In the genomic region with DNA sequence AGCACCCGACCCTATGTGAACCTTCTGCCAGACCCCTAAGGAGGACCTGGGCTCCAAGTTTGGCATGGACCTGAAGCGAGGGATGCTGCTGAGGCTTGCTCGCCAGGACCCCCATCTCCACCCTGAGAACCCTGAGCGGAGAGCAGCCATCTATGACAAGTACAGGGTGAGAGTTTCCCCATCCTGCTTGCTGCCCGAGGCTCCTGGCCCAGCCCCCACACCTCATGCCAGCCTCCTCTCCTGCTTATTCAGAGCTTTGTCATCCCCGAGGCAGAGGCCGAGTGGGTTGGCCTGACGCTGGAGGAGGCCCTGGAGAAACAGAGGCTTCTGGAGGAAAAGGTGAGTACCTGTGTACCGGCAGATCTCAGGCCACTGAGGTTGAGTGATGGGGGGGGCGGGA, we compare ENCODE assay signal across 20 mouse cellular contexts. TPM values are rescaled to one million over a fixed set of nuclear protein-coding genes. Genes with fewer than 3 reads are reported as not detected.
DNase-seq lines count a peak whose midpoint lies in the region; ATAC-seq lines count a peak whose summit lies in the region.
"Had no signal": no experiment of that assay in that cellular context is flagged by ENCODE, and none has a peak within 500 bp of the region (broad histone marks: within the 10 kb centered on the region; RNA-seq: fewer than 3 reads in every experiment).

No protein-coding gene starts in this region.

- peak overlapping the region; percentile 95; the same call in 1 of the 2 replicates for H3K4me3 ChIP-seq in forebrain, embryonic 10.5 days
- H3K4me3 ChIP-seq in forebrain, embryonic 11.5 days (ENCODE audit: low read depth, low read length) = no peak overlapping the region
- no peak overlapping the region for H3K4me3 ChIP-seq in limb, embryonic 12.5 days (replicated peaks)
- no peak overlapping the region for H3K4me3 ChIP-seq in limb, embryonic 10.5 days
- H3K4me3 ChIP-seq in midbrain, embryonic 11.5 days (ENCODE audit: low read depth, low read length) = peak overlapping the region; percentile 3; the same call in 1 of the 2 replicates
- no peak overlapping the region for H3K4me3 ChIP-seq in midbrain, embryonic 15.5 days
- peak overlapping the region; percentile 98; the same call in 1 of the 2 replicates for H3K4me3 ChIP-seq in embryonic facial prominence, embryonic 10.5 days

- no peaks in the 10 kb centered on the region; the same call in 1 of the 2 replicates for H3K27me3 ChIP-seq in forebrain, embryonic 10.5 days (ENCODE audit: poor library complexity, severe bottlenecking)
- H3K27me3 ChIP-seq in forebrain, embryonic 11.5 days (ENCODE audit: control insufficient read depth, insufficient read depth, low read length) = no peaks in the 10 kb centered on the region
- H3K27me3 ChIP-seq in limb, embryonic 12.5 days = no peaks in the 10 kb centered on the region
- H3K27me3 ChIP-seq in limb, embryonic 10.5 days (ENCODE audit: low read depth, poor library complexity, severe bottlenecking) = no peaks in the 10 kb centered on the region; the same call in 1 of the 2 replicates
- 0 out of 2 replicates have a peak, but pooled peaks cover 2% of the 10 kb centered on the region for H3K27me3 ChIP-seq in midbrain, embryonic 11.5 days (ENCODE audit: control insufficient read depth, insufficient read depth, low read length)
- H3K27me3 ChIP-seq in midbrain, embryonic 15.5 days (replicated peaks) = no peaks in the 10 kb centered on the region
- no peaks in the 10 kb centered on the region for H3K27me3 ChIP-seq in embryonic facial prominence, embryonic 10.5 days (replicated peaks; ENCODE audit: low read depth, poor library complexity, severe bottlenecking)
- H3K27me3 ChIP-seq: CH12.LX; embryonic facial prominence, embryonic 15.5 days; forebrain, embryonic 12.5 days; intestine, embryonic 15.5 days had no signal

- WGBS in forebrain, embryonic 10.5 days = 91% methylated on average over 10 of the region's 10 CpGs
- WGBS in forebrain, embryonic 11.5 days = 94% methylated on average over 10 of the region's 10 CpGs
- WGBS in limb, embryonic 12.5 days = 91% methylated on average over 10 of the region's 10 CpGs
- WGBS in limb, embryonic 10.5 days = 93% methylated on average over 10 of the region's 10 CpGs
- WGBS in midbrain, embryonic 11.5 days = 89% methylated on average over 10 of the region's 10 CpGs
- 92% methylated on average over 10 of the region's 10 CpGs for WGBS in midbrain, embryonic 15.5 days
- WGBS in embryonic facial prominence, embryonic 10.5 days = 90% methylated on average over 10 of the region's 10 CpGs

- ATAC-seq in forebrain, embryonic 11.5 days (replicated peaks; ENCODE audit: low FRiP score) = no peak
- ATAC-seq in limb, embryonic 12.5 days (ENCODE audit: insufficient number of reproducible peaks, insufficient read depth, low FRiP score, low TSS enrichment, low read depth) = no peak
- no peak for ATAC-seq in midbrain, embryonic 11.5 days (ENCODE audit: low FRiP score)
- ATAC-seq in midbrain, embryonic 15.5 days (replicated peaks) = no peak
- ATAC-seq: intestine, embryonic 15.5 days had no signal

- H3K9ac ChIP-seq in forebrain, embryonic 11.5 days (ENCODE audit: low read length) = no peak overlapping the region
- H3K9ac ChIP-seq in limb, embryonic 12.5 days (replicated peaks) = no peak overlapping the region
- H3K9ac ChIP-seq in midbrain, embryonic 11.5 days (ENCODE audit: low read length) = no peak overlapping the region
- no peak overlapping the region for H3K9ac ChIP-seq in midbrain, embryonic 15.5 days

- no peak for DNase-seq in forebrain, embryonic 10.5 days (ENCODE audit: extremely low spot score, low spot score)
- DNase-seq in forebrain, embryonic 11.5 days (ENCODE audit: low spot score) = no peak
- DNase-seq in limb, embryonic 10.5 days (ENCODE audit: low spot score) = no peak
- no peak for DNase-seq in midbrain, embryonic 11.5 days (ENCODE audit: low spot score, missing footprints)
- DNase-seq in embryonic facial prominence, embryonic 10.5 days (ENCODE audit: low spot score) = no peak
- DNase-seq: adrenal gland, adult 2 months; adrenal gland, postnatal 25 days; cerebellum, adult 9-10 months; gastrocnemius, adult 2 months; gastrocnemius, postnatal 25 days; heart, postnatal 4 days had no signal

- no peak overlapping the region for H3K4me2 ChIP-seq in forebrain, embryonic 11.5 days (ENCODE audit: low read depth, low read length, severe bottlenecking)
- H3K4me2 ChIP-seq in limb, embryonic 12.5 days = 0 out of 2 replicates have a peak overlapping the region, but pooled peaks have one; percentile 1
- no peak overlapping the region for H3K4me2 ChIP-seq in midbrain, embryonic 11.5 days
- H3K4me2 ChIP-seq in midbrain, embryonic 15.5 days = no peak overlapping the region

- no peak overlapping the region for H3K27ac ChIP-seq in forebrain, embryonic 10.5 days
- H3K27ac ChIP-seq in forebrain, embryonic 11.5 days (ENCODE audit: low read depth, low read length) = no peak overlapping the region
- H3K27ac ChIP-seq in limb, embryonic 12.5 days = no peak overlapping the region
- no peak overlapping the region for H3K27ac ChIP-seq in limb, embryonic 10.5 days
- no peak overlapping the region for H3K27ac ChIP-seq in midbrain, embryonic 11.5 days (ENCODE audit: low read depth, low read length)
- no peak overlapping the region for H3K27ac ChIP-seq in midbrain, embryonic 15.5 days
- no peak overlapping the region for H3K27ac ChIP-seq in embryonic facial prominence, embryonic 10.5 days (replicated peaks)
- H3K27ac ChIP-seq: embryonic facial prominence, embryonic 15.5 days; forebrain, embryonic 12.5 days; gastrocnemius, adult 2 months; heart, embryonic 13.5 days; hindbrain, embryonic 14.5 days; intestine, embryonic 15.5 days had no signal

- H3K4me1 ChIP-seq in forebrain, embryonic 10.5 days = peaks cover 28% of the 10 kb centered on the region
- H3K4me1 ChIP-seq in forebrain, embryonic 11.5 days (replicated peaks; ENCODE audit: control insufficient read depth, insufficient read depth, low read length) = peaks cover 7% of the 10 kb centered on the region
- peaks cover 11% of the 10 kb centered on the region for H3K4me1 ChIP-seq in limb, embryonic 12.5 days (replicated peaks)
- peaks cover 23% of the 10 kb centered on the region for H3K4me1 ChIP-seq in limb, embryonic 10.5 days
- H3K4me1 ChIP-seq in midbrain, embryonic 11.5 days (ENCODE audit: control insufficient read depth, insufficient read depth, low read length) = peaks cover 10% of the 10 kb centered on the region
- H3K4me1 ChIP-seq in midbrain, embryonic 15.5 days = peaks cover 16% of the 10 kb centered on the region
- peaks cover 27% of the 10 kb centered on the region for H3K4me1 ChIP-seq in embryonic facial prominence, embryonic 10.5 days

- H3K36me3 ChIP-seq in forebrain, embryonic 10.5 days (replicated peaks) = peaks cover 58% of the 10 kb centered on the region
- H3K36me3 ChIP-seq in forebrain, embryonic 11.5 days (ENCODE audit: control insufficient read depth, insufficient read depth, low read length) = peaks cover 6% of the 10 kb centered on the region; the same call in 1 of the 2 replicates
- H3K36me3 ChIP-seq in limb, embryonic 12.5 days = peaks cover 53% of the 10 kb centered on the region
- H3K36me3 ChIP-seq in limb, embryonic 10.5 days = peaks cover 58% of the 10 kb centered on the region
- peaks cover 22% of the 10 kb centered on the region for H3K36me3 ChIP-seq in midbrain, embryonic 11.5 days (ENCODE audit: control insufficient read depth, insufficient read depth, low read length)
- H3K36me3 ChIP-seq in midbrain, embryonic 15.5 days (replicated peaks) = peaks cover 26% of the 10 kb centered on the region
- H3K36me3 ChIP-seq in embryonic facial prominence, embryonic 10.5 days (replicated peaks) = peaks cover 54% of the 10 kb centered on the region

- no peaks in the 10 kb centered on the region for H3K9me3 ChIP-seq in forebrain, embryonic 10.5 days
- no peaks in the 10 kb centered on the region for H3K9me3 ChIP-seq in forebrain, embryonic 11.5 days (ENCODE audit: control insufficient read depth, low read length)
- H3K9me3 ChIP-seq in limb, embryonic 12.5 days = no peaks in the 10 kb centered on the region
- H3K9me3 ChIP-seq in limb, embryonic 10.5 days (replicated peaks) = no peaks in the 10 kb centered on the region
- no peaks in the 10 kb centered on the region for H3K9me3 ChIP-seq in midbrain, embryonic 11.5 days (ENCODE audit: control insufficient read depth, low read length)
- H3K9me3 ChIP-seq in midbrain, embryonic 15.5 days = no peaks in the 10 kb centered on the region
- H3K9me3 ChIP-seq in embryonic facial prominence, embryonic 10.5 days = no peaks in the 10 kb centered on the region
- H3K9me3 ChIP-seq: embryonic facial prominence, embryonic 15.5 days; forebrain, embryonic 12.5 days; heart, embryonic 13.5 days; intestine, embryonic 15.5 days had no signal

RNA-seq across cellular contexts. Expression of gene Mrpl28, which starts 1.9 kb away (rescaled TPM):
- 318 and 342 TPM in 2 replicates for polyA plus RNA-seq in forebrain, embryonic 10.5 days (2016; fragmentation: Nextera tagmentation; extraction: Ambion mirVana)
- polyA plus RNA-seq in forebrain, embryonic 11.5 days (2014; fragmentation: Nextera tagmentation; extraction: Ambion mirVana) = 273 and 285 TPM in 2 replicates
- polyA plus RNA-seq in limb, embryonic 12.5 days (2016; fragmentation: Nextera tagmentation; extraction: Ambion mirVana) = 203 and 218 TPM in 2 replicates
- 302 and 336 TPM in 2 replicates for polyA plus RNA-seq in limb, embryonic 10.5 days (2016; fragmentation: Nextera tagmentation; extraction: Ambion mirVana)
- 256 and 275 TPM in 2 replicates for polyA plus RNA-seq in midbrain, embryonic 11.5 days (2014; fragmentation: Nextera tagmentation; extraction: Ambion mirVana)
- polyA plus RNA-seq in midbrain, embryonic 15.5 days (2015; fragmentation: Nextera tagmentation; extraction: Ambion mirVana) = 172 and 179 TPM in 2 replicates
- 289 and 299 TPM in 2 replicates for polyA plus RNA-seq in embryonic facial prominence, embryonic 10.5 days (2016; fragmentation: Nextera tagmentation; extraction: Ambion mirVana)

RNA-seq across cellular contexts. Expression of gene Tmem8, which starts 12.1 kb away (rescaled TPM):
- polyA plus RNA-seq in forebrain, embryonic 10.5 days (2016; fragmentation: Nextera tagmentation; extraction: Ambion mirVana) = 1.7 and 1.8 TPM in 2 replicates
- polyA plus RNA-seq in forebrain, embryonic 11.5 days (2014; fragmentation: Nextera tagmentation; extraction: Ambion mirVana) = 1.2 and 1.3 TPM in 2 replicates
- polyA plus RNA-seq in limb, embryonic 12.5 days (2016; fragmentation: Nextera tagmentation; extraction: Ambion mirVana) = 0.55 and 0.87 TPM in 2 replicates
- 0.53 and 0.56 TPM in 2 replicates for polyA plus RNA-seq in limb, embryonic 10.5 days (2016; fragmentation: Nextera tagmentation; extraction: Ambion mirVana)
- polyA plus RNA-seq in midbrain, embryonic 11.5 days (2014; fragmentation: Nextera tagmentation; extraction: Ambion mirVana) = 1.1 and 1.3 TPM in 2 replicates
- polyA plus RNA-seq in midbrain, embryonic 15.5 days (2015; fragmentation: Nextera tagmentation; extraction: Ambion mirVana) = 4.0 and 4.6 TPM in 2 replicates
- polyA plus RNA-seq in embryonic facial prominence, embryonic 10.5 days (2016; fragmentation: Nextera tagmentation; extraction: Ambion mirVana) = 1.2 TPM in 2 replicates

RNA-seq across cellular contexts. Expression of gene Axin1, which starts 13.3 kb away (rescaled TPM):
- polyA plus RNA-seq in forebrain, embryonic 10.5 days (2016; fragmentation: Nextera tagmentation; extraction: Ambion mirVana) = 8.4 and 10.5 TPM in 2 replicates
- polyA plus RNA-seq in forebrain, embryonic 11.5 days (2014; fragmentation: Nextera tagmentation; extraction: Ambion mirVana) = 19.1 and 24.9 TPM in 2 replicates
- polyA plus RNA-seq in limb, embryonic 12.5 days (2016; fragmentation: Nextera tagmentation; extraction: Ambion mirVana) = 12.5 and 28.3 TPM in 2 replicates
- 11.5 and 14.2 TPM in 2 replicates for polyA plus RNA-seq in limb, embryonic 10.5 days (2016; fragmentation: Nextera tagmentation; extraction: Ambion mirVana)
- polyA plus RNA-seq in midbrain, embryonic 11.5 days (2014; fragmentation: Nextera tagmentation; extraction: Ambion mirVana) = 11.4 and 12.7 TPM in 2 replicates
- polyA plus RNA-seq in midbrain, embryonic 15.5 days (2015; fragmentation: Nextera tagmentation; extraction: Ambion mirVana) = 23.5 and 27.8 TPM in 2 replicates
- polyA plus RNA-seq in embryonic facial prominence, embryonic 10.5 days (2016; fragmentation: Nextera tagmentation; extraction: Ambion mirVana) = 9.5 and 12.4 TPM in 2 replicates

RNA-seq across cellular contexts. Expression of gene Nme4, which starts 29.8 kb away (rescaled TPM):
- 126 and 138 TPM in 2 replicates for polyA plus RNA-seq in forebrain, embryonic 10.5 days (2016; fragmentation: Nextera tagmentation; extraction: Ambion mirVana)
- polyA plus RNA-seq in forebrain, embryonic 11.5 days (2014; fragmentation: Nextera tagmentation; extraction: Ambion mirVana) = 74.6 and 89.6 TPM in 2 replicates
- 124 and 132 TPM in 2 replicates for polyA plus RNA-seq in limb, embryonic 12.5 days (2016; fragmentation: Nextera tagmentation; extraction: Ambion mirVana)
- polyA plus RNA-seq in limb, embryonic 10.5 days (2016; fragmentation: Nextera tagmentation; extraction: Ambion mirVana) = 163 and 186 TPM in 2 replicates
- polyA plus RNA-seq in midbrain, embryonic 11.5 days (2014; fragmentation: Nextera tagmentation; extraction: Ambion mirVana) = 51.5 and 57.7 TPM in 2 replicates
- 24.7 and 25.1 TPM in 2 replicates for polyA plus RNA-seq in midbrain, embryonic 15.5 days (2015; fragmentation: Nextera tagmentation; extraction: Ambion mirVana)
- 145 and 159 TPM in 2 replicates for polyA plus RNA-seq in embryonic facial prominence, embryonic 10.5 days (2016; fragmentation: Nextera tagmentation; extraction: Ambion mirVana)

RNA-seq across cellular contexts. Expression of gene Decr2, which starts 35.1 kb away (rescaled TPM):
- 23.5 and 24.7 TPM in 2 replicates for polyA plus RNA-seq in forebrain, embryonic 10.5 days (2016; fragmentation: Nextera tagmentation; extraction: Ambion mirVana)
- polyA plus RNA-seq in forebrain, embryonic 11.5 days (2014; fragmentation: Nextera tagmentation; extraction: Ambion mirVana) = 22.5 and 24.6 TPM in 2 replicates
- polyA plus RNA-seq in limb, embryonic 12.5 days (2016; fragmentation: Nextera tagmentation; extraction: Ambion mirVana) = 29.4 and 31.7 TPM in 2 replicates
- 23.0 and 26.3 TPM in 2 replicates for polyA plus RNA-seq in limb, embryonic 10.5 days (2016; fragmentation: Nextera tagmentation; extraction: Ambion mirVana)
- 17.0 and 18.1 TPM in 2 replicates for polyA plus RNA-seq in midbrain, embryonic 11.5 days (2014; fragmentation: Nextera tagmentation; extraction: Ambion mirVana)
- polyA plus RNA-seq in midbrain, embryonic 15.5 days (2015; fragmentation: Nextera tagmentation; extraction: Ambion mirVana) = 34.2 and 36.3 TPM in 2 replicates
- polyA plus RNA-seq in embryonic facial prominence, embryonic 10.5 days (2016; fragmentation: Nextera tagmentation; extraction: Ambion mirVana) = 29.1 and 30.1 TPM in 2 replicates
- polyA plus RNA-seq: erythroblast, embryonic 14.5 days had no signal

Comparison
In these comparisons a context has a peak if more than half of its experiments do, and no peak if none do; other contexts are left out.
1. H3K4me3 ChIP-seq: peak in forebrain, embryonic 10.5 days (single experiment), midbrain, embryonic 11.5 days (single experiment) and embryonic facial prominence, embryonic 10.5 days (single experiment); none in forebrain, embryonic 11.5 days (single experiment), limb, embryonic 12.5 days (single experiment), limb, embryonic 10.5 days (single experiment) and midbrain, embryonic 15.5 days (single experiment).